Mouse (Mus musculus): Measurements from ENCODE around the gene Slc3a1. TPM values are rescaled to one million over a fixed set of nuclear protein-coding genes. Genes with fewer than 3 reads are reported as not detected.

The Slc3a1 gene
- polyA plus RNA-seq, 1 experiment from 2014 or later = 0.23 TPM

- DNase-seq (ENCODE audit: low spot score) = no peak
- no peaks in the 10 kb centered on the region for H3K36me3 ChIP-seq
- no peak overlapping the region for H3K27ac ChIP-seq (replicated peaks)
- WGBS = 88% methylated on average over 7 of the region's 7 CpGs
- H3K9me3 ChIP-seq (replicated peaks) = no peaks in the 10 kb centered on the region
- H3K4me1 ChIP-seq = peaks cover 11% of the 10 kb centered on the region
- no peak overlapping the region for H3K4me3 ChIP-seq
- no peaks in the 10 kb centered on the region for H3K27me3 ChIP-seq (ENCODE audit: low read depth, poor library complexity, severe bottlenecking)
These were observed 12.7 kb downstream of the Slc3a1 start for GRCm38 (mm10) chr17:85040913-85041312.

GRCm38 (mm10) chr17:85042419-85042818, 14.2 kb downstream of the Slc3a1 start:
- no peak overlapping the region for H3K4me3 ChIP-seq
- DNase-seq (ENCODE audit: low spot score) = no peak
- H3K27ac ChIP-seq (replicated peaks) = no peak overlapping the region
- H3K36me3 ChIP-seq = no peaks in the 10 kb centered on the region
- 56% methylated on average over 6 of the region's 6 CpGs for WGBS
- no peaks in the 10 kb centered on the region for H3K27me3 ChIP-seq (ENCODE audit: low read depth, poor library complexity, severe bottlenecking)
- H3K4me1 ChIP-seq = peaks cover 11% of the 10 kb centered on the region
- H3K9me3 ChIP-seq (replicated peaks) = no peaks in the 10 kb centered on the region

DNA sequence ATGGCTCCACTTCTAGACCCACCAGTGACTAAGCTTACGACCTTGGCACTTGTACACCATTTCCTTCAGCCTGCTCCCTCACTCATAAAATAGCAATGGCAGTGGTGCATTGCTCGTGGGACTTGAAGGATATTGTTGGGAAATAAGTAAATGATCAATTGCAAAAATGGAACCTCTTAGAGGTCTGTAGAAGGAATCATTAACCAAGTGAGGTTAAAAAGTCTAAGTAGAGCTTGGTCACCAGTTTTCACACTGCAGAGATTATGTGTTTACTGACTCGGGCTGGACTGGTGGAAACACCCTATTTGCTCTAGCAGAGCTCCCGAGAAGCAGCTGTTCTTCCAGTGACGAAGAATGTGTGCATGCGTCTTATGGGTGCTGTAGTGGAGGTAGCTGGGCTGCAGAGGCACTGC, 15.2 kb downstream of the Slc3a1 start:
- Histone ChIP-seq H3K36me3 (no peaks in the 10 kb centered on the region), H3K9me3 (replicated peaks) (no peaks in the 10 kb centered on the region), H3K4me1 (peaks cover 11% of the 10 kb centered on the region), H3K4me3 (no peak overlapping the region), H3K27ac (replicated peaks) (no peak overlapping the region), H3K27me3 (ENCODE audit: low read depth, poor library complexity, severe bottlenecking) (no peaks in the 10 kb centered on the region)
- no peak for DNase-seq (ENCODE audit: low spot score)
- 85% methylated on average over 6 of the region's 6 CpGs for WGBS

- peaks cover 11% of the 10 kb centered on the region for H3K4me1 ChIP-seq
- H3K4me3 ChIP-seq = no peak overlapping the region
- no peaks in the 10 kb centered on the region for H3K9me3 ChIP-seq (replicated peaks)
- no peaks in the 10 kb centered on the region for H3K36me3 ChIP-seq
- no peak for DNase-seq (ENCODE audit: low spot score)
- WGBS = 86% methylated on average over 5 of the region's 5 CpGs
- H3K27me3 ChIP-seq (ENCODE audit: low read depth, poor library complexity, severe bottlenecking) = no peaks in the 10 kb centered on the region
- H3K27ac ChIP-seq (replicated peaks) = no peak overlapping the region
These were observed 16.3 kb downstream of the Slc3a1 start for GRCm38 (mm10) chr17:85044466-85044865.

DNA sequence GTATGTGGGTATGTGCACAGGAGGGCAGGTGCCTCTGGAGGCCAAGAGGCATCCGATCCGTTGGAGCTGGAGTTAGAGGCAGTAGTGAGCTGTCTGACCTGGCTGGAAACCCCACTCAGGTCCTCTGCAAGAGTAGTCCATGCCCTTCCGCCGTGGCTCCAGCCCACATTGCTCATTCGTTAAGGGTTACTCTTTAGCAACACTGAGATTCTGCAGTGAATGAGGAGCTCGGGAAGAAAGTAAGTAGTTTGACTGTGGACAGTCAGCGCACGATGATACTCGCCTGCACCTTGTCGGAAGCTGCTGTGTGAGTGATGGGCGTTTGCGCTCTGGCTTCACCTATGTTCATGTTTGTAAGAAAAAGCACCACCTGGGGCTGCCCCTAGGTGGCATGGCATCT, 17.0 kb downstream of the Slc3a1 start:
- 88% methylated on average over 12 of the region's 12 CpGs for WGBS
- Histone ChIP-seq H3K27ac (replicated peaks) (no peak overlapping the region), H3K4me1 (peaks cover 11% of the 10 kb centered on the region), H3K4me3 (no peak overlapping the region), H3K36me3 (no peaks in the 10 kb centered on the region), H3K27me3 (ENCODE audit: low read depth, poor library complexity, severe bottlenecking) (no peaks in the 10 kb centered on the region), H3K9me3 (replicated peaks) (no peaks in the 10 kb centered on the region)
- DNase-seq (ENCODE audit: low spot score) = no peak

DNA sequence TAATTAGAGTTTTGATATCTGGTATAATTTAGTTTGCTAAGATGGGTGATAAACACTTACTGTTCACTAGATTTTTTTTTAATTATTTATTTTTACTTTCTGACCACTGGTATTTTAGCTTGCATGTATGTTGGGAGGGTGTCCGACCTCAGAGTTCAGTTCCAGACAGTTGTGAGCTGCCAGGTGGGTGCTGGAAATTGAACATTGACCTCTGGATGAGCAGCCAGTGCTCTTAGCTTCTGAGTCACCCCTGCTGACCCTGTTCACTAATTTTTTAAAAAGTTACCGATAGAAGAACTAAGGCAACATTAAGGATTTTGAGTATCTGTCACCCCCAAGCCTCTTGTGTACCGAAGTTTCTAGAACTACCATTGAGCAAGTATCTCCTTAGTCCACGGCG, 20.2 kb downstream of the Slc3a1 start:
- no peak for DNase-seq (ENCODE audit: low spot score)
- 95% methylated on average over 5 of the region's 5 CpGs for WGBS
- Histone ChIP-seq H3K4me3 (no peak overlapping the region), H3K36me3 (no peaks in the 10 kb centered on the region), H3K27me3 (ENCODE audit: low read depth, poor library complexity, severe bottlenecking) (no peaks in the 10 kb centered on the region), H3K9me3 (replicated peaks) (no peaks in the 10 kb centered on the region), H3K27ac (replicated peaks) (no peak overlapping the region), H3K4me1 (no peaks in the 10 kb centered on the region)

DNA sequence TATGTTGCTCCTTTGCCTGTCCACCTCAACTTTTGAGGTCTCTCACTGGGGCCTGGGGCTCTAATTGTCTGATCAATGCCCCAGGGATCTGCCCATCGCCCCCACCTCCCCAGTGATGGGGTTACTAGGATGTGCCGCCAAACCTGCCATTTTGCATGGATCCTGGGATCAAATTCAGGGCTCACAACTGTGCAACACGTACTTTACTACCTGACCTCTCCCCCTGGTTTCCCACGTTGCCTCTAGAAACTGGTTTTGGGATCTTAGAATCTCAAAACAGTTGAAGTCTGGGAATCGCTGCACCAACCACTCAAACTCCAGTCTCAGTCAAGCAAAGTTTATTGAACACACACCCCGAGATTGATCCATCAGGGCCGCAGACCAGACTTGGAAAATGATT, 30.1 kb downstream of the Slc3a1 start:
- H3K4me1 ChIP-seq = peaks cover 6% of the 10 kb centered on the region; the same call in 1 of the 2 replicates
- H3K27me3 ChIP-seq (ENCODE audit: low read depth, poor library complexity, severe bottlenecking) = no peaks in the 10 kb centered on the region
- no peak overlapping the region for H3K4me3 ChIP-seq
- H3K27ac ChIP-seq (replicated peaks) = no peak overlapping the region
- no peak for DNase-seq (ENCODE audit: low spot score)
- H3K36me3 ChIP-seq = peaks cover 16% of the 10 kb centered on the region
- H3K9me3 ChIP-seq (replicated peaks) = no peaks in the 10 kb centered on the region
- 95% methylated on average over 7 of the region's 7 CpGs for WGBS

DNA sequence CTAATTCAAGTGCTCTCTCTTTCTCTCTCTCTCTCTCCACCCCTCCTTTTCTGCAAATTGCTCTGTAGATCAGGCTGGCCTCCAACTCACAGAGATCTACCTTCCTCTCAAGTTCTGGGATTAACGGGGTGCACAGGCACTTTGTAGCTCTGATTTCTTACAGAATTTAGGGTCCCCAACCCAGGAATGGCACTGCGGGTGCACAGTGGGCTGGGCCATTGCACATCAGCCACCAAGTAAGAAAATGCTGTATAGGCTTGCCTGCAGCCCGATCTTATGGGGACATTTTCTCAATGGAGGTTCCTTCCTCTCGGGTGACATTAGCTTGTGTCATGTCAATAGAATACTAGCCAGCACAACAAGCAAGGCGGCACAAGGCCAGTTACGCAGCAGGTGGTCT, 31.0 kb downstream of the Slc3a1 start:
- Histone ChIP-seq H3K4me1 (peaks cover 6% of the 10 kb centered on the region; the same call in 1 of the 2 replicates), H3K9me3 (replicated peaks) (no peaks in the 10 kb centered on the region), H3K27ac (replicated peaks) (no peak overlapping the region), H3K4me3 (no peak overlapping the region), H3K27me3 (ENCODE audit: low read depth, poor library complexity, severe bottlenecking) (no peaks in the 10 kb centered on the region), H3K36me3 (peaks cover 24% of the 10 kb centered on the region)
- DNase-seq (ENCODE audit: low spot score) = no peak
- WGBS = 92% methylated on average over 6 of the region's 6 CpGs

GRCm38 (mm10) chr17:85063560-85063959, 35.4 kb downstream of the Slc3a1 start:
- Histone ChIP-seq H3K4me3 (no peak overlapping the region), H3K9me3 (replicated peaks) (no peaks in the 10 kb centered on the region), H3K27ac (replicated peaks) (no peak overlapping the region), H3K4me1 (no peaks in the 10 kb centered on the region), H3K36me3 (peaks cover 64% of the 10 kb centered on the region), H3K27me3 (ENCODE audit: low read depth, poor library complexity, severe bottlenecking) (no peaks in the 10 kb centered on the region)
- WGBS = 89% methylated on average over 7 of the region's 7 CpGs
- no peak for DNase-seq (ENCODE audit: low spot score)

DNA sequence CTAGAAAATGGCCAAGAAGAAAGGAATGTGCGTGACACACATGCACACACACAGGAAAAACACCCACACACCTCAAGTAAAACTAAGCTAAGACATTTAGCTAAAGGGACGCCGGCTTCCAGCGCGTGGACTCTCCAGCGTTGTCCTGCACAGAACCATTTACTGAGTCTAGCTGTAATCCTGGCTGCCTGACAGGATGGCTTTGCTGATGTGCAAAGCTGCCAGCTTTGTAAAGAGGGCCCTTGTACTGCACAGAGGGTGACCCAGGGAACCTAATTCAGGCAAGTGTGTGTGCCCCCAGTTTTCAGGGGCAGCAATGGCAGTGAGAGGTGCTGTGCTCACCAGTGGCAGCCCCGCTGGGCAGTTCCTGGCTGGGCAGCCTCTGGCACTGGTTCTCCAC, 39.2 kb downstream of the Slc3a1 start:
- no peak overlapping the region for H3K4me3 ChIP-seq
- H3K4me1 ChIP-seq = peaks cover 10% of the 10 kb centered on the region
- peaks cover 87% of the 10 kb centered on the region for H3K36me3 ChIP-seq
- no peaks in the 10 kb centered on the region for H3K9me3 ChIP-seq (replicated peaks)
- DNase-seq (ENCODE audit: low spot score) = no peak
- H3K27me3 ChIP-seq (ENCODE audit: low read depth, poor library complexity, severe bottlenecking) = no peaks in the 10 kb centered on the region
- 97% methylated on average over 7 of the region's 7 CpGs for WGBS
- no peak overlapping the region for H3K27ac ChIP-seq (replicated peaks)

DNA sequence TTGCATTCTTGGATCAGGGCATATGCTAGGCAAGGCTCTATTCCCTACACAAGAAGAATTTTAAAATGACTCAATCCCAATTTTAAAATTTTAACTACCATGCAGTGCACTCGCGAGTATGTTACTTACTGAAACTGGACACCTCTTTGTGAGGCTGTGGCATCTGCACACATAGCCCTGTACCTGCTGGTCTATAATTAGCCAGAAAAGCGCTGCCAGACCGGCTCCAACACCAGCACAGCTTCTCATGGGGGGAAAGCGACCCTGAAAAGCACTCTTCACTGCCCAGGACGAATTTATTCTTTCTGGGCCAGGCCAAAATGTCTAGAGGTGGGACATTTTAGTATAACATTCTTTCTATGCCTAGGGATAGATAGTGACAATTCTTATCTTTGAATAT, 42.5 kb downstream of the Slc3a1 start:
- Histone ChIP-seq H3K27me3 (ENCODE audit: low read depth, poor library complexity, severe bottlenecking) (no peaks in the 10 kb centered on the region), H3K4me1 (peaks cover 20% of the 10 kb centered on the region), H3K9me3 (replicated peaks) (no peaks in the 10 kb centered on the region), H3K36me3 (peaks cover 69% of the 10 kb centered on the region), H3K27ac (replicated peaks) (no peak overlapping the region), H3K4me3 (no peak overlapping the region)
- WGBS = 92% methylated on average over 6 of the region's 6 CpGs
- no peak for DNase-seq (ENCODE audit: low spot score)

DNA sequence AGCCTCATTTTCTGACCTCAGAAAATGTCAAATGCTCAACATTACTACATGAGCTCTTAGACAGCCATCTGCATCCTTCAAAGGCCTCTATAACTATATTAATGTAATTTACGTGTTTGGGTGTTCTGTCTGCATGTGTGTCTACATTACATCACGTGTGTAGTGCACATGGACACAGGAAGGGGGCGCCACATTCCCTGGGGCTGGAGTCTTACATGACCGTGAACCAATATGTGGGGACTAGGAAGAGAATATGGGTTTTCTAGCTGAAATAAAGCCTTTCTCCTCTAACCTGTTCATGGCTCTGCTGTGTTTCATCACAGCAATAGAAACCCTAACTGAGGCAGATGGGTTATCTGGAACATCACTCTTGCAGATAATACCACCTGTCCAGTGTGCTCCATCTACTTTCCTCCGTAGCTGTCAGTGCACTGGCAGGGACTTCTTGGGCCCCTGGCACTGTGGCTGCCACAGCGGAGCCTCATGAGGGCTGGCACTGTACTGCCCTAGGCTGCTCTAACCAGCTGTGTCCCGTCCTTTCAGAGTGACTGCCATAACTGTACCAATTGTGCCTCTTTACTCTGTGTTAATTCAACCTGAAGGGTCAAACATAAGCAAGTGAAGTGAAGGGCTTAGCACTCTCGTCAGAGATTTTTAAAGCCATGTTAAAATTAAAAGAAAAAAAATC, 43.1 kb downstream of the Slc3a1 start:
- Histone ChIP-seq H3K9me3 (replicated peaks) (no peaks in the 10 kb centered on the region), H3K4me3 (no peak overlapping the region), H3K27me3 (ENCODE audit: low read depth, poor library complexity, severe bottlenecking) (no peaks in the 10 kb centered on the region), H3K27ac (replicated peaks) (no peak overlapping the region), H3K4me1 (peaks cover 20% of the 10 kb centered on the region), H3K36me3 (peaks cover 69% of the 10 kb centered on the region)
- DNase-seq (ENCODE audit: low spot score) = no peak
- 92% methylated on average over 8 of the region's 8 CpGs for WGBS

- Histone ChIP-seq H3K27ac (replicated peaks) (no peak overlapping the region), H3K27me3 (ENCODE audit: low read depth, poor library complexity, severe bottlenecking) (no peaks in the 10 kb centered on the region), H3K4me1 (peaks cover 20% of the 10 kb centered on the region), H3K9me3 (replicated peaks) (no peaks in the 10 kb centered on the region), H3K4me3 (no peak overlapping the region), H3K36me3 (peaks cover 69% of the 10 kb centered on the region)
- WGBS = 55% methylated on average over 11 of the region's 11 CpGs
- no peak for DNase-seq (ENCODE audit: low spot score)
These were observed 44.2 kb downstream of the Slc3a1 start for GRCm38 (mm10) chr17:85072383-85072782.

DNA sequence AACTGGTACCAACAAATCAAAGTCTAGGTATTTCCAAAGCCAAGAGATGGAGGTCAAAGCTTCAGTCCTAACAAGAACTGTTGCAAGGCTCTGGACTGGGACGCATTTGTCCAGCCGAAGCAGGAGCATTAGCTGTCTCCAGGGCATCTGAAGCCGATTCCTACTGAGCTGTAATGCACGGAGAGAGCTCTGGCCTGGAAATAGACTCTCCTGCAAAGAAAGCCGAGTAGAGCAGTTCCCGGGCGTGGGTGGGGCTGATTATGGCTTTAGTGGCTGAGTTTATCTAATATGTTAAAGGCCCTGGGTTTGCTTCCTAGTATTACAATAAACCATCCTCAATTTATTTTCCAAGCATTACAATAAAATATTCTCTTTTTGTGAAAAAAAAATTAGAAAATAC, 45.0 kb downstream of the Slc3a1 start:
- no peak overlapping the region for H3K27ac ChIP-seq (replicated peaks)
- no peaks in the 10 kb centered on the region for H3K9me3 ChIP-seq (replicated peaks)
- WGBS = 75% methylated on average over 7 of the region's 7 CpGs
- no peaks in the 10 kb centered on the region for H3K27me3 ChIP-seq (ENCODE audit: low read depth, poor library complexity, severe bottlenecking)
- H3K4me1 ChIP-seq = peaks cover 20% of the 10 kb centered on the region
- no peak overlapping the region for H3K4me3 ChIP-seq
- peaks cover 73% of the 10 kb centered on the region for H3K36me3 ChIP-seq
- no peak for DNase-seq (ENCODE audit: low spot score)
